Mouse (Mus musculus) lung, postnatal 0 days (tissue): Measurements from ENCODE around the gene Yeats2. TPM values are rescaled to one million over a fixed set of nuclear protein-coding genes. Genes with fewer than 3 reads are reported as not detected.
A peak's percentile ranks its signal among the peaks of the same experiment; 100 is the strongest.
"Not testable (repeated sequence)": the region's sequence is repeated elsewhere in the genome, so short reads cannot be mapped to it uniquely, and the experiment has no call there.

Experiments
- ATAC-seq: fragments of 200-750 bp; cut with Nextera tagmentation; 2 replicates; pipeline ENCODE4 v1.8.0; 2017; ENCODE audit warnings: moderate library complexity
- DNase-seq: peaks from one replicate; pipeline ENCODE4 v3.0.0-alpha.2; 2016; ENCODE audit warnings: low spot score
- H3K27ac ChIP-seq: fragments of 300-500 bp; sonication (generic); 2 replicates; pipeline ENCODE4 v1.5.1; 2014; ENCODE audit warnings: antibody characterized with exemption, mild to moderate bottlenecking, low read length, mixed read lengths
- H3K27me3 ChIP-seq: fragments of 300-500 bp; sonication (generic); replicated peaks from 2 replicates; pipeline ENCODE4 v1.6.1; 2014; ENCODE audit warnings: low read length, mixed read lengths; ENCODE audit not compliant: insufficient read depth
- H3K36me3 ChIP-seq: fragments of 300-500 bp; sonication (generic); 2 replicates; pipeline ENCODE4 v1.6.1; 2014; ENCODE audit warnings: low read length, mixed read lengths; ENCODE audit not compliant: insufficient read depth
- H3K4me1 ChIP-seq: fragments of 300-500 bp; sonication (generic); 2 replicates; pipeline ENCODE4 v1.6.1; 2014; ENCODE audit warnings: antibody characterized with exemption, low read depth, low read length, mixed read lengths; ENCODE audit not compliant: insufficient read depth
- H3K4me2 ChIP-seq: fragments of 300-500 bp; sonication (generic); replicated peaks from 2 replicates; pipeline ENCODE4 v1.6.1; 2014; ENCODE audit warnings: low read depth, mild to moderate bottlenecking, low read length, moderate library complexity, mixed read lengths
- H3K4me3 ChIP-seq: fragments of 300-500 bp; sonication (generic); 2 replicates; pipeline ENCODE4 v1.5.1; 2014; ENCODE audit warnings: low read depth, low read length
- H3K9ac ChIP-seq: fragments of 300-500 bp; sonication (generic); replicated peaks from 2 replicates; pipeline ENCODE4 v1.6.1; 2014; ENCODE audit warnings: low read depth, mild to moderate bottlenecking
- H3K9me3 ChIP-seq: fragments of 300-500 bp; sonication (generic); 2 replicates; pipeline ENCODE4 v1.6.1; 2016; ENCODE audit warnings: low read length, mixed read lengths
- CTCF ChIP-seq: IDR thresholded peaks from 2 replicates; pipeline ENCODE4 v1.5.1; 2016; ENCODE audit warnings: antibody characterized with exemption, mild to moderate bottlenecking
- EP300 ChIP-seq: IDR thresholded peaks from 2 replicates; pipeline ENCODE4 v1.6.1; 2016; ENCODE audit warnings: antibody characterized with exemption, mild to moderate bottlenecking, control low read depth
- WGBS: fragments of 180-500 bp; shearing (Covaris S2); extraction: QIAGEN DNeasy Blood & Tissue Kit; methylation state at CpG from one replicate; pipeline ENCODE4 v1.1.7; 2014; 5-methylcytosine and 5-hydroxymethylcytosine counted together
- polyA plus RNA-seq: library from polyadenylated mRNA; unstranded; fragments of >200 nt; fragmentation: Nextera tagmentation; extraction: Ambion mirVana; gene quantifications from 2 replicates; pipeline ENCODE4 v1.2.1, GENCODE M21; 2015

Gene Yeats2
- polyA plus RNA-seq, 1 experiment from 2014 or later: 6.4 TPM

- Histone ChIP-seq H3K27me3 (no peaks in the 10 kb centered on the region), H3K27ac (0 out of 2 replicates have a peak overlapping the region, but pooled peaks have one; percentile 15), H3K4me1 (no peaks in the 10 kb centered on the region), H3K4me2 (peak overlapping the region; percentile 60; the same call in 1 of the 2 replicates), H3K4me3 (peak overlapping the region; percentile 95), H3K9me3 (peaks cover 7% of the 10 kb centered on the region; the same call in 1 of the 2 replicates), H3K36me3 (peaks cover 8% of the 10 kb centered on the region), H3K9ac (no peak overlapping the region)
- TF ChIP-seq EP300 (peak; percentile 78), CTCF (peak; percentile 19; the same call in 1 of the 2 replicates)
- 69% methylated on average over 6 of the region's 6 CpGs for WGBS
- DNase-seq: peak; percentile 58
- no peak for ATAC-seq
Observed at GRCm38 (mm10) chr16:20098866-20099629, 41.8 kb upstream of the Yeats2 start.

- 80% methylated on average over 8 of the region's 8 CpGs for WGBS
- ATAC-seq: no peak
- Histone ChIP-seq H3K9me3 (peaks cover 10% of the 10 kb centered on the region; the same call in 1 of the 2 replicates), H3K4me1 (no peaks in the 10 kb centered on the region), H3K27me3 (no peaks in the 10 kb centered on the region), H3K4me2 (no peak overlapping the region), H3K4me3 (no peak overlapping the region), H3K36me3 (peaks cover 34% of the 10 kb centered on the region), H3K9ac (no peak overlapping the region), H3K27ac (no peak overlapping the region)
- no peak for DNase-seq
- TF ChIP-seq EP300: no peak
- TF ChIP-seq CTCF: no peak
Observed at GRCm38 (mm10) chr16:20106996-20107395, 33.9 kb upstream of the Yeats2 start.

GRCm38 (mm10) chr16:20108961-20109360 is 31.9 kb upstream of the Yeats2 start:
- Histone ChIP-seq H3K9ac (no peak overlapping the region), H3K9me3 (0 out of 2 replicates have a peak, but pooled peaks cover 3% of the 10 kb centered on the region), H3K4me3 (no peak overlapping the region), H3K4me2 (no peak overlapping the region), H3K4me1 (no peaks in the 10 kb centered on the region), H3K27me3 (no peaks in the 10 kb centered on the region), H3K36me3 (peaks cover 26% of the 10 kb centered on the region), H3K27ac (no peak overlapping the region)
- 98% methylated on average over 6 of the region's 6 CpGs for WGBS
- ATAC-seq (no peak), DNase-seq (no peak)
- TF ChIP-seq CTCF (peak; percentile 47), EP300 (no peak)

GRCm38 (mm10) chr16:20112649-20113048 is 28.2 kb upstream of the Yeats2 start:
- Histone ChIP-seq H3K9me3 (no peaks in the 10 kb centered on the region), H3K27ac (no peak overlapping the region), H3K36me3 (peaks cover 7% of the 10 kb centered on the region; the same call in 1 of the 2 replicates), H3K27me3 (no peaks in the 10 kb centered on the region), H3K4me2 (no peak overlapping the region), H3K9ac (no peak overlapping the region), H3K4me1 (peaks cover 6% of the 10 kb centered on the region; the same call in 1 of the 2 replicates), H3K4me3 (no peak overlapping the region)
- TF ChIP-seq CTCF: no peak
- TF ChIP-seq EP300: no peak
- 39% methylated on average over 2 of the region's 2 CpGs for WGBS
- ATAC-seq (no peak), DNase-seq (no peak)

- H3K27ac ChIP-seq: no peak overlapping the region
- no peak overlapping the region for H3K4me2 ChIP-seq
- ATAC-seq (peak; percentile 25; the same call in 1 of the 2 replicates), DNase-seq (peak; percentile 39)
- H3K4me3 ChIP-seq: no peak overlapping the region
- no peaks in the 10 kb centered on the region for H3K27me3 ChIP-seq
- TF ChIP-seq CTCF (no peak), EP300 (no peak)
- no peaks in the 10 kb centered on the region for H3K9me3 ChIP-seq
- 25% methylated on average over 4 of the region's 4 CpGs for WGBS
- peaks cover 6% of the 10 kb centered on the region; the same call in 1 of the 2 replicates for H3K4me1 ChIP-seq
- H3K36me3 ChIP-seq: peaks cover 22% of the 10 kb centered on the region
- H3K9ac ChIP-seq: no peak overlapping the region
Observed at GRCm38 (mm10) chr16:20116069-20116468, 24.8 kb upstream of the Yeats2 start.

GRCm38 (mm10) chr16:20126319-20126883 is 14.5 kb upstream of the Yeats2 start:
- whole genome bisulfite sequencing: 55% methylated on average over 10 of the region's 10 CpGs
- H3K9me3 ChIP-seq, H3K4me3 ChIP-seq, H3K4me2 ChIP-seq, H3K9ac ChIP-seq, H3K4me1 ChIP-seq, ATAC-seq, H3K27ac ChIP-seq, H3K27me3 ChIP-seq, DNase-seq: not testable (repeated sequence)
- H3K36me3 ChIP-seq: peaks cover 17% of the 10 kb centered on the region; the same call in 1 of the 2 replicates
